In genomic region chr1:118460716-118461115, GRCm38 (mm10) we compare ENCODE assay signal across 19 mouse cellular contexts.
"Had no signal": no experiment of that assay in that cellular context is flagged by ENCODE, and none has a peak within 500 bp of the region (broad histone marks: within the 10 kb centered on the region; RNA-seq: fewer than 3 reads in every experiment).

No protein-coding gene starts in this region.

- ATAC-seq: midbrain, embryonic 16.5 days had no signal

- H3K4me3 ChIP-seq: midbrain, embryonic 10.5 days; midbrain, embryonic 12.5 days; myocyte had no signal

- H3K9me3 ChIP-seq: midbrain, embryonic 10.5 days; midbrain, embryonic 12.5 days; neural tube, embryonic 13.5 days; neural tube, embryonic 15.5 days had no signal

- H3K9ac ChIP-seq: lung, embryonic 14.5 days; midbrain, embryonic 12.5 days; neural tube, embryonic 13.5 days; neural tube, embryonic 15.5 days had no signal

- H3K27ac ChIP-seq: midbrain, embryonic 10.5 days; midbrain, embryonic 12.5 days had no signal

- H3K4me2 ChIP-seq: midbrain, embryonic 12.5 days had no signal

- H3K27me3 ChIP-seq: midbrain, embryonic 12.5 days; neural tube, embryonic 13.5 days; neural tube, embryonic 15.5 days had no signal

- DNase-seq: lung, adult 18-20 months; lung, embryonic 14.5 days; lung, postnatal 10 days; lung, postnatal 4 days; midbrain, embryonic 14.5 days; retina, postnatal 1 day; right cerebral cortex, adult 18-20 months; right cerebral cortex, postnatal 25 days; right cerebral cortex, postnatal 4 days; spleen, adult 18-20 months; thymus, adult 18-20 months; thymus, postnatal 14 days; thymus, postnatal 36 days had no signal
